In the genomic region with DNA sequence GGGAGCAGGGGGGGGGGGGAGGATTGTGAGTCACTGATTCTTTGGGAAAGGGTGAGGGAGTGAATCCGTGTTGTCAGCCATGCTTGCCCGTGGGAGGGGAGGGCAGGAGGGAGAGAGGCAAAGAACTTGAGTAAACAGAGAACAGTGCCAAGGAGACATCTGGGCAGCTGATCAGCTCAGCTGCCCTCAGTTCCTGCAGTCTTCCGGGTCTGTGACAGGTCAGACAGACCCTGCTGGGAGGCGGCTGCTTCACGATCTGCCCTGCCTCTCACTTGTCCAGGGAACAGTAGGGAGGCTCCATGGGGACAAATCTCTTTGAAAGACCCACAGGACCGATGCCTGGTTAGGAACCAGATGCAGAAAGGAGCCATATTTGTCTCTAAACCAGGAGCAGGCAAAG, we compare ENCODE assay signal across 9 mouse cellular contexts. TPM values are rescaled to one million over a fixed set of nuclear protein-coding genes. Genes with fewer than 3 reads are reported as not detected.
DNase-seq lines count a peak whose midpoint lies in the region; ATAC-seq and TF ChIP-seq lines count a peak whose summit lies in the region.
"Had no signal": no experiment of that assay in that cellular context is flagged by ENCODE, and none has a peak within 500 bp of the region (broad histone marks: within the 10 kb centered on the region; RNA-seq: fewer than 3 reads in every experiment).

No protein-coding gene starts in this region.

- no peaks in the 10 kb centered on the region for H3K36me3 ChIP-seq in heart, embryonic 14.5 days (ENCODE audit: control insufficient read depth, insufficient read depth, low read length)
- H3K36me3 ChIP-seq in kidney, postnatal 0 days (ENCODE audit: insufficient read depth, low read length): no peaks in the 10 kb centered on the region
- no peaks in the 10 kb centered on the region for H3K36me3 ChIP-seq in neural tube, embryonic 15.5 days
- H3K36me3 ChIP-seq in thymus, adult 2 months (ENCODE audit: control insufficient read depth, insufficient read depth, low read length): no peaks in the 10 kb centered on the region

- WGBS in heart, embryonic 14.5 days: 14% methylated on average over 6 of the region's 6 CpGs
- WGBS in kidney, postnatal 0 days: 8% methylated on average over 6 of the region's 6 CpGs
- WGBS in neural tube, embryonic 15.5 days: 5% methylated on average over 6 of the region's 6 CpGs
- WGBS in thymus, adult 2 months: 70% methylated on average over 6 of the region's 6 CpGs

- H3K27ac ChIP-seq in heart, embryonic 14.5 days (replicated peaks in 1 of 2; ENCODE audit: control insufficient read depth in 1 of 2, insufficient read depth in 1 of 2, low read depth in 2 of 2, low read length in 2 of 2): no peak overlapping the region
- H3K27ac ChIP-seq in kidney, postnatal 0 days: peak overlapping the region; percentile 28; the same call in 1 of the 2 replicates
- H3K27ac ChIP-seq in neural tube, embryonic 15.5 days (replicated peaks): no peak overlapping the region
- H3K27ac ChIP-seq in thymus, adult 2 months (ENCODE audit: control insufficient read depth, insufficient read depth, low read length): no peak overlapping the region
- H3K27ac ChIP-seq: liver, embryonic 14.5 days had no signal

- DNase-seq in adrenal gland, postnatal 10 days: peak; percentile 46
- no peak for DNase-seq in adrenal gland, postnatal 25 days
- DNase-seq in cerebellum, adult 11-12 months: peak; percentile 78
- DNase-seq in kidney, postnatal 0 days (ENCODE audit: low spot score): peak; percentile 66
- DNase-seq in thymus, adult 2 months: no peak

- no peak overlapping the region; the same call in 1 of the 2 replicates for H3K9ac ChIP-seq in heart, embryonic 14.5 days (ENCODE audit: low read length)
- H3K9ac ChIP-seq in kidney, postnatal 0 days (ENCODE audit: low read depth, low read length): no peak overlapping the region
- H3K9ac ChIP-seq in neural tube, embryonic 15.5 days (replicated peaks): no peak overlapping the region
- H3K9ac ChIP-seq: liver, embryonic 14.5 days had no signal

- no peak for TF ChIP-seq CTCF in kidney, postnatal 0 days (IDR thresholded peaks at IDR 0.05; ENCODE audit: low read depth)
- TF ChIP-seq CTCF in thymus, adult 2 months (IDR thresholded peaks at IDR 0.05; ENCODE audit: borderline replicate concordance, control insufficient read depth, extremely low read depth, insufficient read depth, low read length, poor library complexity): no peak

- no peaks in the 10 kb centered on the region for H3K9me3 ChIP-seq in heart, embryonic 14.5 days (ENCODE audit: control insufficient read depth, low read length)
- no peaks in the 10 kb centered on the region for H3K9me3 ChIP-seq in kidney, postnatal 0 days (replicated peaks; ENCODE audit: low read length)
- H3K9me3 ChIP-seq in neural tube, embryonic 15.5 days (replicated peaks): no peaks in the 10 kb centered on the region

- no peak for ATAC-seq in heart, embryonic 14.5 days (ENCODE audit: insufficient number of reproducible peaks, insufficient read depth, low FRiP score, low read depth)
- ATAC-seq in kidney, postnatal 0 days (replicated peaks; ENCODE audit: low FRiP score, low read depth): peak; percentile 72
- ATAC-seq in neural tube, embryonic 15.5 days (ENCODE audit: low FRiP score): no peak; the same call in 1 of the 2 replicates
- ATAC-seq in CD4-positive, CD25-positive, alpha-beta regulatory T cell, adult 4 months: no peak

- TF ChIP-seq POLR2A in thymus, adult 2 months (IDR thresholded peaks at IDR 0.05; ENCODE audit: control insufficient read depth, extremely low read depth, insufficient read depth, low read length, poor library complexity): no peak

- H3K4me3 ChIP-seq in heart, embryonic 14.5 days (ENCODE audit: control insufficient read depth in 1 of 2, insufficient read depth in 1 of 2, low read depth in 1 of 2, low read length in 2 of 2): no peak overlapping the region
- H3K4me3 ChIP-seq in kidney, postnatal 0 days (replicated peaks; ENCODE audit: low read depth, low read length): no peak overlapping the region
- no peak overlapping the region for H3K4me3 ChIP-seq in neural tube, embryonic 15.5 days (replicated peaks)
- no peak overlapping the region for H3K4me3 ChIP-seq in thymus, adult 2 months (ENCODE audit: control insufficient read depth, insufficient read depth, low read length)

- H3K4me2 ChIP-seq in heart, embryonic 14.5 days (ENCODE audit: low read length): 0 out of 2 replicates have a peak overlapping the region, but pooled peaks have one; percentile 3
- no peak overlapping the region for H3K4me2 ChIP-seq in kidney, postnatal 0 days (ENCODE audit: low read length)
- peak overlapping the region; percentile 16; the same call in 1 of the 2 replicates for H3K4me2 ChIP-seq in neural tube, embryonic 15.5 days

- H3K4me1 ChIP-seq in heart, embryonic 14.5 days (ENCODE audit: control insufficient read depth in 2 of 2, insufficient read depth in 2 of 2, low read length in 2 of 2): peaks cover 2 to 8% of the 10 kb centered on the region in 2 experiments; a peak in 3 of 4 replicates
- H3K4me1 ChIP-seq in kidney, postnatal 0 days (replicated peaks; ENCODE audit: insufficient read depth, low read length): peaks cover 5% of the 10 kb centered on the region; the same call in 1 of the 2 replicates
- peaks cover 5% of the 10 kb centered on the region for H3K4me1 ChIP-seq in neural tube, embryonic 15.5 days
- H3K4me1 ChIP-seq in thymus, adult 2 months (replicated peaks; ENCODE audit: control insufficient read depth, insufficient read depth, low read length): no peaks in the 10 kb centered on the region

- no peaks in the 10 kb centered on the region for H3K27me3 ChIP-seq in heart, embryonic 14.5 days (ENCODE audit: control insufficient read depth, insufficient read depth, low read length)
- no peaks in the 10 kb centered on the region for H3K27me3 ChIP-seq in kidney, postnatal 0 days (ENCODE audit: insufficient read depth, low read length)
- no peaks in the 10 kb centered on the region for H3K27me3 ChIP-seq in neural tube, embryonic 15.5 days (replicated peaks)
- no peaks in the 10 kb centered on the region for H3K27me3 ChIP-seq in thymus, adult 2 months (ENCODE audit: control insufficient read depth, insufficient read depth, low read length)

RNA-seq across cellular contexts. Expression of a gene that starts 31.4 kb away (rescaled TPM):
- 100 to 1,000 TPM; 149 to 195 TPM for total RNA-seq in adrenal gland, postnatal 10 days (2021)
- total RNA-seq in adrenal gland, postnatal 25 days (2021): 289 and 311 TPM in 2 replicates
- polyA plus RNA-seq in heart, embryonic 14.5 days (2014; fragmentation: Nextera tagmentation; extraction: Ambion mirVana): 122 and 127 TPM in 2 replicates
- polyA plus RNA-seq in kidney, postnatal 0 days (2015; fragmentation: Nextera tagmentation; extraction: Ambion mirVana): 149 and 153 TPM in 2 replicates
- polyA plus RNA-seq in neural tube, embryonic 15.5 days (2015; fragmentation: Nextera tagmentation; extraction: Ambion mirVana): 104 and 117 TPM in 2 replicates
- 10 to 100 TPM; 16.6 to 23.3 TPM for polyA plus RNA-seq in CD4-positive, CD25-positive, alpha-beta regulatory T cell, adult 4 months (2017; shearing (Covaris generic))
- 71.1 and 80.5 TPM in 2 replicates for polyA plus RNA-seq in thymus, adult 2 months (2012; rRNA removed)

Comparison
In these comparisons a context has a peak if more than half of its experiments do, and no peak if none do; other contexts are left out.
1. DNase-seq: peak in adrenal gland, postnatal 10 days (single experiment), cerebellum, adult 11-12 months (single experiment) and kidney, postnatal 0 days (single experiment); none in adrenal gland, postnatal 25 days (single experiment) and thymus, adult 2 months (single experiment).